Comparison of ENCODE assay signal across 25 mouse cellular contexts in the genomic region with DNA sequence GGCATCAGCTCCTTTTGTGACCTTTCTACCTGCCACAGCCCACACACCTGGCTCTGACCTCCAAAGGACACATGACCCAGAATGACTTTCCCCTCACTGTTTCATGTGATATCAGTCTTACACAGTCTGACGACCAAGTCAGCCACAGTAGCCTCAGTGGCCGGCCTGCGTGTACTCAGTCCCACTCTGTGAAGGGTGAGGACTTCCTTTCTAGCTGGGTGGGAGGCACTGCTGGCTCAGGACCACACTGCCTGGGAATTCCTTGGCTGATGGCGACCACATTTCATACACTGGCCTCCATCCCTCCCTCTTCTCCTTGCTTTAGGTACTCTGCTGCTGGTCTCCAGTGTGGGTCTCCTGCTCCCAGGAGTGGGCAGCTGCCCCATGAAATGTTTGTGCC. TPM values are rescaled to one million over a fixed set of nuclear protein-coding genes. Genes with fewer than 3 reads are reported as not detected.
DNase-seq lines count a peak whose midpoint lies in the region; ATAC-seq and TF ChIP-seq lines count a peak whose summit lies in the region.
"Had no signal": no experiment of that assay in that cellular context is flagged by ENCODE, and none has a peak within 500 bp of the region (broad histone marks: within the 10 kb centered on the region; RNA-seq: fewer than 3 reads in every experiment).

No protein-coding gene starts in this region.

- no peaks in the 10 kb centered on the region for H3K27me3 ChIP-seq in heart, adult 2 months (ENCODE audit: control insufficient read depth, insufficient read depth, low read length)
- H3K27me3 ChIP-seq in midbrain, embryonic 10.5 days (ENCODE audit: low read depth, poor library complexity, severe bottlenecking): peaks cover 5% of the 10 kb centered on the region; the same call in 1 of the 2 replicates
- H3K27me3 ChIP-seq in midbrain, embryonic 16.5 days (ENCODE audit: control insufficient read depth, insufficient read depth, low read depth, low read length): no peaks in the 10 kb centered on the region
- H3K27me3 ChIP-seq: CH12.LX; forebrain, embryonic 15.5 days had no signal

- no peak overlapping the region for H3K4me2 ChIP-seq in midbrain, embryonic 16.5 days (ENCODE audit: low read length)
- H3K4me2 ChIP-seq: embryonic facial prominence, embryonic 12.5 days; forebrain, embryonic 13.5 days; forebrain, embryonic 15.5 days had no signal

- no peaks in the 10 kb centered on the region for H3K4me1 ChIP-seq in heart, adult 2 months (ENCODE audit: control insufficient read depth, insufficient read depth, low read length)
- H3K4me1 ChIP-seq in midbrain, embryonic 10.5 days: peaks cover 74% of the 10 kb centered on the region
- H3K4me1 ChIP-seq in midbrain, embryonic 16.5 days (ENCODE audit: control insufficient read depth, insufficient read depth, low read length): peaks cover 2% of the 10 kb centered on the region; the same call in 1 of the 2 replicates
- H3K4me1 ChIP-seq: forebrain, embryonic 13.5 days; forebrain, embryonic 15.5 days had no signal

- H3K27ac ChIP-seq in gastrocnemius, adult 2 months: peak overlapping the region; percentile 38; the same call in 1 of the 2 replicates
- H3K27ac ChIP-seq in heart, adult 2 months: peak overlapping the region; percentile 84
- peak overlapping the region; percentile 59 for H3K27ac ChIP-seq in midbrain, embryonic 10.5 days (replicated peaks)
- H3K27ac ChIP-seq in midbrain, embryonic 16.5 days (ENCODE audit: low read length): no peak overlapping the region
- H3K27ac ChIP-seq: embryonic facial prominence, embryonic 10.5 days; embryonic facial prominence, embryonic 12.5 days; forebrain, embryonic 13.5 days; forebrain, embryonic 15.5 days had no signal

- TF ChIP-seq POLR2A in heart, adult 2 months (IDR thresholded peaks at IDR 0.05; ENCODE audit: insufficient read depth, low read depth, low read length): peak; percentile 52; the same call in 1 of the 2 replicates

- 65% methylated on average over 4 of the region's 4 CpGs for WGBS in heart, adult 2 months
- 73% methylated on average over 4 of the region's 4 CpGs for WGBS in midbrain, embryonic 10.5 days
- 84% methylated on average over 4 of the region's 4 CpGs for WGBS in midbrain, embryonic 16.5 days

- ATAC-seq in midbrain, embryonic 16.5 days: no peak
- ATAC-seq: activated CD4-positive, CD25-positive, alpha-beta regulatory T cell, adult 4 months; CD4-positive, CD25-positive, alpha-beta regulatory T cell, adult 4 months; forebrain, embryonic 13.5 days; forebrain, embryonic 15.5 days; Patski had no signal

- H3K4me3 ChIP-seq in gastrocnemius, adult 2 months: peak overlapping the region; percentile 24; the same call in 1 of the 2 replicates
- 0 out of 2 replicates have a peak overlapping the region, but pooled peaks have one; percentile 18 for H3K4me3 ChIP-seq in heart, adult 2 months
- H3K4me3 ChIP-seq in midbrain, embryonic 10.5 days: peak overlapping the region; percentile 27
- H3K4me3 ChIP-seq in midbrain, embryonic 16.5 days (ENCODE audit: low read depth, low read length): no peak overlapping the region
- H3K4me3 ChIP-seq: embryonic facial prominence, embryonic 10.5 days; embryonic facial prominence, embryonic 12.5 days; forebrain, embryonic 13.5 days; forebrain, embryonic 15.5 days had no signal

- no peaks in the 10 kb centered on the region for H3K9me3 ChIP-seq in midbrain, embryonic 10.5 days (replicated peaks)
- H3K9me3 ChIP-seq in midbrain, embryonic 16.5 days (replicated peaks; ENCODE audit: control insufficient read depth, low read length, poor library complexity, severe bottlenecking): no peaks in the 10 kb centered on the region
- H3K9me3 ChIP-seq: embryonic facial prominence, embryonic 10.5 days; embryonic facial prominence, embryonic 12.5 days; forebrain, embryonic 13.5 days; forebrain, embryonic 15.5 days had no signal

- no peaks in the 10 kb centered on the region for H3K36me3 ChIP-seq in heart, adult 2 months (ENCODE audit: control insufficient read depth, insufficient read depth, low read length)
- H3K36me3 ChIP-seq in midbrain, embryonic 10.5 days: peaks cover 35% of the 10 kb centered on the region
- no peaks in the 10 kb centered on the region for H3K36me3 ChIP-seq in midbrain, embryonic 16.5 days (ENCODE audit: control insufficient read depth, insufficient read depth, low read length)
- H3K36me3 ChIP-seq: embryonic facial prominence, embryonic 10.5 days; embryonic facial prominence, embryonic 12.5 days; forebrain, embryonic 15.5 days; G1E had no signal

- H3K79me2 ChIP-seq in heart, adult 2 months (replicated peaks; ENCODE audit: control insufficient read depth, insufficient read depth, low read length): no peaks in the 10 kb centered on the region

- peak overlapping the region; percentile 60 for H3K9ac ChIP-seq in heart, adult 2 months (ENCODE audit: low read depth, low read length)
- no peak overlapping the region for H3K9ac ChIP-seq in midbrain, embryonic 16.5 days (ENCODE audit: low read depth, low read length)
- H3K9ac ChIP-seq: embryonic facial prominence, embryonic 12.5 days; forebrain, embryonic 13.5 days; forebrain, embryonic 15.5 days had no signal

- no peak for TF ChIP-seq EP300 in heart, adult 2 months (IDR thresholded peaks at IDR 0.05; ENCODE audit: insufficient read depth, low read depth, low read length)

- intact Hi-C loops in gastrocnemius, adult 2 months (cut with DNase I): no loop called here
- intact Hi-C loops in heart, adult 2 months (cut with DNase I): no loop called here
- intact Hi-C loops in heart, postnatal 14 days (cut with DNase I): no loop called here

- no peak for TF ChIP-seq CTCF in gastrocnemius, adult 2 months (IDR thresholded peaks at IDR 0.05)
- no peak for TF ChIP-seq CTCF in heart, adult 2 months (IDR thresholded peaks at IDR 0.05)

- no peak for DNase-seq in gastrocnemius, adult 2 months
- no peak for DNase-seq in gastrocnemius, postnatal 4 days (ENCODE audit: low spot score in 2 of 2)
- DNase-seq in heart, adult 2 months: no peak
- no peak for DNase-seq in heart, postnatal 14 days
- no peak for DNase-seq in midbrain, embryonic 10.5 days (ENCODE audit: low spot score)
- DNase-seq: adrenal gland, adult 8-10 months; adrenal gland, postnatal 14 days; adrenal gland, postnatal 36 days; B cell, adult 2 months; cerebellum, adult 11-12 months; cerebellum, adult 2 months; cerebellum, adult 9-10 months; cerebellum, postnatal 10 days; cerebellum, postnatal 25 days had no signal

RNA-seq across cellular contexts. Expression of a gene that starts 3.3 kb away (rescaled TPM):
- total RNA-seq in gastrocnemius, adult 2 months (2021): 10 to 100 TPM; 20.3 to 37.6 TPM
- total RNA-seq in gastrocnemius, postnatal 4 days (2021): 10 to 100 TPM; 30.9 to 34.2 TPM
- total RNA-seq in heart, adult 2 months (2021): 100 to 1,000 TPM; 189 to 202 TPM
- 81.6 and 182 TPM in 2 replicates for polyA plus RNA-seq in heart, adult 2 months (2012; rRNA removed)
- total RNA-seq in heart, postnatal 14 days (2021): 100 to 1,000 TPM; 149 to 157 TPM
- 17.5 and 27.2 TPM in 2 replicates for polyA plus RNA-seq in midbrain, embryonic 10.5 days (2016; fragmentation: Nextera tagmentation; extraction: Ambion mirVana)
- 0.20 and 0.25 TPM in 2 replicates for polyA plus RNA-seq in midbrain, embryonic 16.5 days (2015; fragmentation: Nextera tagmentation; extraction: Ambion mirVana)
- total RNA-seq: adrenal gland, postnatal 36 days; CH12.LX had no signal
- polyA plus RNA-seq: activated CD4-positive, CD25-positive, alpha-beta regulatory T cell, adult 4 months; CD4-positive, CD25-positive, alpha-beta regulatory T cell, adult 4 months; cerebellum, adult 2 months; cortical plate, adult 2 months; G1E; Patski had no signal
